Mouse (Mus musculus) right cerebral cortex, postnatal 25 days (tissue): Measurements from ENCODE around the gene Selenbp2.
"Not testable (repeated sequence)": the region's sequence is repeated elsewhere in the genome, so short reads cannot be mapped to it uniquely, and the experiment has no call there.

Source experiments
- DNase-seq: peaks from one replicate; pipeline ENCODE4 v3.0.0; 2022

The Selenbp2 gene

GRCm38 (mm10) chr3:94691694-94692093, 1.7 kb upstream of the Selenbp2 start:
- not testable (repeated sequence) for DNase-seq

DNA sequence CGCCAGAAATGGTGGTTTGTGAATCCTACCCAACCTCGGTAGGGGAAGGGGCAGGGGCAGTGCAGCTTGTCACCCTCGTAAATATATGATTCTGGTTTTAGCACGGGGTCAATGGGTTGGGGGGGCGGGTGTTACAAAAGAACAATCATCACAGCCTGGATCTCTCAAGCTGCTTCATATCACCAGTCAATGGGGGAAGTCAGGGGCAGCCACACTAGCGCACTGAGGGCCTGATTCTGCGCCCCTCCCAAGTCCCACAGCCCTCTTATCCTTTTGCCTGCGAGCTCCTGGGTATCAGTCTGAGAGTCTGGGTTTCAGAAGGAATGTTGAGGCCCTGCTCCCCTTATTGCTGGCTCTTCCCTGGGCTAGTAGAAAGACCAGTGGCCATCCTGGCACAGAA, 518 bp downstream of the Selenbp2 start:
- DNase-seq, result not testable (repeated sequence)

DNA sequence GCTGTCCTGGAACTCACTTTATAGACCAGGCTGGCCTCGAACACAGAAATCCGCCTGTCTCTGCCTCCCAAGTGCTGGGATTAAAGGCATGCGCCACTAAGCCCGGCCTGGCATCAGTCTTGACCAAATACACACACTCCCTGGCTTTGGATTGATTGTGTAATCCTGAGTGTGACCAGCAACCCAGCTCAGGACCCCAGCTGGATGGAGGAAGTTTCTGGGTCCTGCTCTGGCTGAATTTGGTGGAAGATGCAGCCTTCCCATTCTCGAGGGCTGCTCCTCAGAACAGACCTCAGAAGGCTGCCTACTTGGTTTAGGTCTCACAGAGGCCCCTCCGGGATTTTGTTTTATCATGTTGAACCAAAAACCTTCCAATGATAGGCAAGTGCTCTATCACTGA, 2.2 kb downstream of the Selenbp2 start:
- DNase-seq, result not testable (repeated sequence)

- DNase-seq, result not testable (repeated sequence)
Observed at GRCm38 (mm10) chr3:94696257-94696656, 2.9 kb downstream of the Selenbp2 start.

- not testable (repeated sequence) for DNase-seq
Observed at GRCm38 (mm10) chr3:94702163-94702810, 8.9 kb downstream of the Selenbp2 start.

GRCm38 (mm10) chr3:94702856-94703255, 9.5 kb downstream of the Selenbp2 start:
- DNase-seq, result no peak

DNA sequence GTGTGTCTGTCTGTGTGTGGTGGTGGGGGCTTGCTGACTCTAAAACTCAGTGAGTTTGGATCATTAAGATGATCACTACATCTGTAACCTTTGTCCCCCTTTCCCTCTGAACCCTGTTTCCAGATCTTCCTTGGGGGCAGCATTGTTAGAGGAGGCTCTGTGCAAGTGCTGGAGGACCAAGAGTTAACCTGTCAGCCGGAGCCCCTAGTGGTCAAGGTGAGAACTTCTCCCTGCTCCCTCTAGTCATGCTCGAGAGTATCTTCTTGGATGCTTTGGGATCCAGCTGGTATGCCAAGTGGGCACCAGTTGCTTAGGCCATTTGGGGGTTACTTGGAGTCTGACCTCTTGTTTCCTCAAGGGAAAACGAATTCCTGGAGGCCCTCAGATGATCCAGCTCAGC, 10.0 kb downstream of the Selenbp2 start:
- not testable (repeated sequence) for DNase-seq

- DNase-seq, result not testable (repeated sequence)
Observed at GRCm38 (mm10) chr3:94710591-94710990, 17.2 kb downstream of the Selenbp2 start.

GRCm38 (mm10) chr3:94713424-94713823, 20.1 kb downstream of the Selenbp2 start:
- not testable (repeated sequence) for DNase-seq

DNA sequence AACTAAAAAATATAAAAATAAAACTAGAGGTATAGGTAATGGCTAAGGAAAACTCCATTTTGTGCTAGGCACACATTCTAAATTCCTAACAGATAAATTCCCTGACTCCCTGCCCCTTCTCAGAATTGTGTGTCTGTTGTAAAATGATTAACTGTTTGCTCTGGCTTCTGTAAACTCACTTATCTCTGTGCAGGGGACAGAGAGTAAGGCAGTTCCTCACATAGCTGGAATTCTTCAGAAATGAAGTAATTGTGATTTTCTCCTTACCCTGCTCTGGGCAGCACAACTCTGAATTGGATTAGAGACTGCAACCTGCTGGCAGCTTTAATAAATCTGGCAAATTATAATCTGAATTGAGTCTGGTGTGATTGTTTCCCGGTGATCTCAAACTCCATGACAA, 24.9 kb downstream of the Selenbp2 start:
- DNase-seq, result not testable (repeated sequence)

DNA sequence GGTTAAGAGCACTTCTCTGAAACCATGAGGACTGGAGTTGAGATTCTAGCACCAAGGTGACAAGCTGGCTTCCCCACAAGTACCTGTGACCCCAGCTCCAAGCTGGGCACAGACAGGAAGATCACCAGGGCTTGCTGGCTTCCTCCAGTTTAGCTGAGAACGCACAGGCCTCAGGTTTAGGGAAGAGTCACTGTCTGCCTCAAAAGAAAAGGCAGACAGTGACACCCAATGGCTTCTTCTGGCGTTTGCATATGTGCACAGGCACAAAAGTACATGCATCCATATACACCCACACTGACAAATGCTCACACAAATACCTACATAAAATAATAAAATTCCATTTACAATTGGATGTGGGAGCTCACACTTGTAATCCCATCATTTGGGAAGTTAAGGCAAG, 30.3 kb downstream of the Selenbp2 start:
- not testable (repeated sequence) for DNase-seq

DNA sequence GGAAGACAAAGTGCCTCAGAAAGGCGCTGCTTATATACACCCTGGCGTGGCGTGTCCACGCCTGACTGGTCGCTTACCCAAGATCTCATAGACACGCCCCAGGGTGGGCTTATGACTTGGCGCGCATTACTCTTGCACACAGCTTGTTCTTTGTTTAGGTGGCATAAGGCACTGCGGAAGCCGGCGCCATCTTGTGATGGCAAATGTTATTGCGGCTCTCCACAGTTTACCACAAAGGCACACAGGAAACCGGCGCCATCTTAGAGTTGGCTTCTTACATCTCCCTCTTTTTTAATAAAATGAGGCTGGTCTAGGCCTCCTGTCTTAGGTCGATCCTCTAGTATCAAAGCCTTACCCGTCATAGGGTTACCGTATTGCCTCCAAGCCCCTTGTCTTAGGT, 52.3 kb downstream of the Selenbp2 start:
- DNase-seq, result no peak
